Mouse (Mus musculus): ENCODE measurements at regions not wholly inside any gene's neighbourhood (a gene's known extent, or its start where the extent isn't known, plus 50 kb on each side); places are given as distances from the start of the nearest gene placed in this dataset.

DNA sequence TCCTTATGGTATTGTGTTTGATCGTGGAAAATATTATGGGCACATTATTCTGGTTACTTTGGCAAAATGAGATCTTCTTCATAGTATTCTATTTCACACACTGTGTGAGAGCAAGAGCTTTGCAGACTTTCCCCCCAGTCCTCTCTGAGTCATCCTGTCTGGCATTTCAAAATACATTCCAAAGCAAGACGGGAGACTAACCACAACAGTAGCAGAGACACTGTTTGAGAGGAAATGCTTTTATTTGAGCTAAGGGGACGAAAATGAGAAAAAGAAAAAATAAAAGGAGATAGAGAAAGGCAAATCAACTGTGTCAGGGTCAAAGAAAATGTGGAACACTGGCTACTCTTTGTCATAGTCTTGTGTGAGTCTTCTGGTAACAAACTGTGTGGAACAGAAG, 502.6 kb downstream of the Col12a1 start:
- TF ChIP-seq CTCF (IDR thresholded peaks at IDR 0.05) (no peak), EP300 (IDR thresholded peaks at IDR 0.05; ENCODE audit: insufficient read depth, low read depth, low read length) (no peak)

Data from heart, adult 2 months (tissue).